Mouse (Mus musculus) cerebellum, adult 2 months (tissue): ENCODE results near the gene 4930512M02Rik.

ENCODE experiments used
- CTCF ChIP-seq: fragments of 200-500 bp; IDR thresholded peaks from 2 replicates; pipeline ENCODE4 v1.5.1; 2011; ENCODE audit warnings: low read depth, mild to moderate bottlenecking, control low read depth, low read length, moderate library complexity, borderline replicate concordance; ENCODE audit not compliant: insufficient read depth
- POLR2A ChIP-seq: fragments of 200-500 bp; IDR thresholded peaks from 2 replicates; pipeline ENCODE4 v1.6.1; 2011; ENCODE audit warnings: low read length, control low read depth, borderline replicate concordance; ENCODE audit not compliant: insufficient read depth

DNA sequence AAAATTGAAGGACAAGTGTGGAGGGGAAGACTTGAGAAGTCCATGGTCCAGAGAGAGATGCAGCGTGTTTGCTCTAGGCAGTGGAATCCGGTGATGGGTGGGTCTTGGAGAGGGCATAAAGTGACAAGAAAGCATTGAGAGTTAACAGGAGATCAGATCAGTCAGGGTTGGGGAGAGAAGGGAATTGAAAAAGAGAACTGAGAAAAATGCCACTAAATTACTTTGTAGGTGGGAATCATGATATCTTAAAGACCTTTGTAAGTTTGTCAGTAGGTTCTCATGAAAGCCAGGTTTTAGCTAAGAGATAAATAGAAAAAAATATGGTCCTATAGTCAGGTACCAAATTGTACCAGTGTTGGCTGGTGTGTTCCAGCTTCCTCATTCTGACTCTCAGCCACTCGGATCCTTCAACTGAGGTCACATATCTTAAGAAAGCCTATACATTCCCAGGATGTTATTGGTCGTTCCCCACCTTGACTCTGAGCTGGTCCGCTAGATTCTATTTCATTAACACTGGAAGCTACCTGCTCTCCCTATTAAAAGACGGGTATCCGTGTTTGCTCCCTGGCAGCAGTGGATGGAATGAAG lies 68.4 kb downstream of the 4930512M02Rik start:
- no peak for TF ChIP-seq CTCF
- TF ChIP-seq POLR2A, result no peak
